Mouse (Mus musculus) MEL (cell line): ENCODE measurements at regions not wholly inside any gene's neighbourhood (a gene's known extent, or its start where the extent isn't known, plus 50 kb on each side); places are given as distances from the start of the nearest gene placed in this dataset.

Experiments
- DNase-seq: peaks from one replicate; pipeline ENCODE4 v3.0.0; 2011; ENCODE audit warnings: low read depth, low spot score
- H3K27ac ChIP-seq: 2 replicates; pipeline ENCODE4 v1.5.1; 2012; ENCODE audit warnings: low read depth, mild to moderate bottlenecking, control low read depth, low read length, moderate library complexity; ENCODE audit not compliant: control insufficient read depth
- H3K27me3 ChIP-seq, 2 experiments: fragments of 150-350 bp in 1 of 2; sonication (generic) in 1 of 2; 2 replicates each; pipeline ENCODE4 v1.6.1; 2012; ENCODE audit warnings: low read length in 2 of 2, mild to moderate bottlenecking in 2 of 2, improper control_type of control experiment in 1 of 2, moderate library complexity in 1 of 2; ENCODE audit not compliant: insufficient read depth in 2 of 2, control insufficient read depth in 1 of 2
- H3K36me3 ChIP-seq, 2 experiments: 2 replicates each; pipeline ENCODE4 v1.6.1; 2012 to 2014; ENCODE audit warnings: low read length in 2 of 2, improper control_type of control experiment in 1 of 2, inconsistent platforms in 1 of 2, mild to moderate bottlenecking in 1 of 2; ENCODE audit not compliant: insufficient read depth in 2 of 2, control insufficient read depth in 1 of 2
- H3K4me1 ChIP-seq, 2 experiments: fragments of 150-350 bp in 1 of 2; sonication (generic) in 1 of 2; 2 replicates each; pipeline ENCODE4 v1.6.1; 2012; ENCODE audit warnings: low read length in 2 of 2, improper control_type of control experiment in 1 of 2, mild to moderate bottlenecking in 1 of 2; ENCODE audit not compliant: insufficient read depth in 2 of 2, control insufficient read depth in 1 of 2
- H3K4me3 ChIP-seq, 2 experiments: fragments of 150-350 bp in 1 of 2; sonication (generic) in 1 of 2; 2 replicates each; pipeline ENCODE4 v1.5.1; 2012; ENCODE audit warnings: low read depth in 2 of 2, low read length in 2 of 2, mild to moderate bottlenecking in 2 of 2, moderate library complexity in 2 of 2, control low read depth in 1 of 2, improper control_type of control experiment in 1 of 2; ENCODE audit not compliant: control insufficient read depth in 1 of 2, insufficient read depth in 1 of 2
- H3K79me2 ChIP-seq: 2 replicates; pipeline ENCODE4 v1.6.1; 2012; ENCODE audit warnings: mild to moderate bottlenecking, low read length, moderate library complexity; ENCODE audit not compliant: control insufficient read depth, poor library complexity, insufficient read depth
- H3K9ac ChIP-seq: 2 replicates; pipeline ENCODE4 v1.6.1; 2012; ENCODE audit warnings: low read depth, mild to moderate bottlenecking, control low read depth, low read length, moderate library complexity; ENCODE audit not compliant: control insufficient read depth, poor library complexity, severe bottlenecking
- H3K9me3 ChIP-seq: fragments of 150-350 bp; sonication (generic); replicated peaks from 2 replicates; pipeline ENCODE4 v1.6.1; 2012; ENCODE audit warnings: mild to moderate bottlenecking, low read length, improper control_type of control experiment, moderate library complexity; ENCODE audit not compliant: insufficient read depth
- CHD1 ChIP-seq: IDR thresholded peaks from 2 replicates; pipeline ENCODE4 v1.6.1; 2012; ENCODE audit warnings: low read depth, mild to moderate bottlenecking, inconsistent platforms, low read length, improper control_type of control experiment
- E2F4 ChIP-seq: IDR thresholded peaks from 2 replicates; pipeline ENCODE4 v1.6.1; 2011; ENCODE audit warnings: low read depth, low read length, improper control_type of control experiment, borderline replicate concordance
- ETS1 ChIP-seq: IDR thresholded peaks from 2 replicates; pipeline ENCODE4 v1.6.1; 2012; ENCODE audit warnings: low read depth, mild to moderate bottlenecking, inconsistent platforms, low read length, improper control_type of control experiment, moderate library complexity
- GABPA ChIP-seq: IDR thresholded peaks from 2 replicates; pipeline ENCODE4 v1.6.1; 2012; ENCODE audit warnings: low read depth, mild to moderate bottlenecking, inconsistent platforms, low read length, improper control_type of control experiment, moderate library complexity
- GATA1 ChIP-seq: IDR thresholded peaks from 2 replicates; pipeline ENCODE4 v1.6.1; 2011; ENCODE audit warnings: low read depth, low read length, improper control_type of control experiment
- HCFC1 ChIP-seq: IDR thresholded peaks from 2 replicates; pipeline ENCODE4 v1.6.1; 2012; ENCODE audit warnings: low read depth, mild to moderate bottlenecking, inconsistent platforms, low read length, improper control_type of control experiment, moderate library complexity
- JUND ChIP-seq: IDR thresholded peaks from 2 replicates; pipeline ENCODE4 v1.6.1; 2011; ENCODE audit warnings: low read depth, mild to moderate bottlenecking, improper control_type of control experiment, low read length
- MAFK ChIP-seq: IDR thresholded peaks from 2 replicates; pipeline ENCODE4 v1.6.1; 2011; ENCODE audit warnings: low read depth, mild to moderate bottlenecking, low read length, improper control_type of control experiment, borderline replicate concordance
- MAZ ChIP-seq: IDR thresholded peaks from 2 replicates; pipeline ENCODE4 v1.6.1; 2012; ENCODE audit warnings: low read depth, mild to moderate bottlenecking, inconsistent platforms, low read length, improper control_type of control experiment
- MEF2A ChIP-seq: IDR thresholded peaks from 2 replicates; pipeline ENCODE4 v1.6.1; 2014; ENCODE audit warnings: low read depth, mild to moderate bottlenecking, inconsistent platforms, low read length, improper control_type of control experiment; ENCODE audit not compliant: poor library complexity, insufficient replicate concordance, severe bottlenecking; ENCODE audit errors: extremely low read depth
- MXI1 ChIP-seq: IDR thresholded peaks from 2 replicates; pipeline ENCODE4 v1.6.1; 2011; ENCODE audit warnings: mild to moderate bottlenecking, low read depth, low read length, improper control_type of control experiment
- MYB ChIP-seq: IDR thresholded peaks from 2 replicates; pipeline ENCODE4 v1.6.1; 2011; ENCODE audit warnings: mild to moderate bottlenecking, low read depth, low read length, improper control_type of control experiment
- NRF1 ChIP-seq: IDR thresholded peaks from 2 replicates; pipeline ENCODE4 v1.6.1; 2014; ENCODE audit warnings: low read depth, mild to moderate bottlenecking, inconsistent platforms, low read length, improper control_type of control experiment, moderate library complexity; ENCODE audit not compliant: poor library complexity, insufficient read depth, severe bottlenecking
- POLR2A ChIP-seq, 2 experiments: IDR thresholded peaks; 2 replicates each; pipeline ENCODE4 v1.6.1; 2011 to 2012; ENCODE audit warnings: low read length in 2 of 2, mild to moderate bottlenecking in 2 of 2, control low read depth in 1 of 2, improper control_type of control experiment in 1 of 2, low read depth in 1 of 2, moderate library complexity in 1 of 2; ENCODE audit not compliant: control insufficient read depth in 1 of 2, insufficient read depth in 1 of 2, poor library complexity in 1 of 2
- POLR2AphosphoS2 ChIP-seq: IDR thresholded peaks from 2 replicates; pipeline ENCODE4 v1.6.1; 2011; ENCODE audit warnings: low read length, improper control_type of control experiment
- SIN3A ChIP-seq: IDR thresholded peaks from 2 replicates; pipeline ENCODE4 v1.6.1; 2012; ENCODE audit warnings: low read length, improper control_type of control experiment, inconsistent platforms
- TAL1 ChIP-seq: IDR thresholded peaks from 2 replicates; pipeline ENCODE4 v1.6.1; 2012; ENCODE audit warnings: mild to moderate bottlenecking, inconsistent platforms, low read length, moderate library complexity, mixed read lengths
- TBP ChIP-seq: IDR thresholded peaks from 2 replicates; pipeline ENCODE4 v1.8.0; 2011; ENCODE audit warnings: low read depth, low read length, improper control_type of control experiment
- USF2 ChIP-seq, 2 experiments: IDR thresholded peaks; 2 replicates each; pipeline ENCODE4 v1.6.1; 2011 to 2012; ENCODE audit warnings: improper control_type of control experiment in 2 of 2, low read length in 2 of 2, borderline replicate concordance in 1 of 2, inconsistent platforms in 1 of 2, low read depth in 1 of 2, mild to moderate bottlenecking in 1 of 2; ENCODE audit not compliant: insufficient read depth in 1 of 2
- ZC3H11A ChIP-seq: IDR thresholded peaks from 2 replicates; pipeline ENCODE4 v1.6.1; 2012; ENCODE audit warnings: low read depth, mild to moderate bottlenecking, inconsistent platforms, low read length, improper control_type of control experiment
- ZKSCAN1 ChIP-seq: IDR thresholded peaks from 2 replicates; pipeline ENCODE4 v1.6.1; 2012; ENCODE audit warnings: low read depth, mild to moderate bottlenecking, inconsistent platforms, low read length, improper control_type of control experiment, moderate library complexity
- ZNF384 ChIP-seq: IDR thresholded peaks from 2 replicates; pipeline ENCODE4 v1.6.1; 2012; ENCODE audit warnings: low read depth, mild to moderate bottlenecking, inconsistent platforms, low read length, improper control_type of control experiment

GRCm38 (mm10) chr8:37215894-37216293 is 222.5 kb downstream of the AI429214 start:
- Histone ChIP-seq H3K4me1 (no peaks in the 10 kb centered on the region), H3K79me2 (no peaks in the 10 kb centered on the region), H3K4me3 (no peak overlapping the region), H3K36me3 (no peaks in the 10 kb centered on the region), H3K27me3 (no peaks in the 10 kb centered on the region), H3K9ac (no peak overlapping the region), H3K9me3 (no peaks in the 10 kb centered on the region), H3K27ac (no peak overlapping the region)
- DNase-seq: no peak
- TF ChIP-seq SIN3A (no peak), MAZ (no peak), E2F4 (no peak), ZC3H11A (no peak)

GRCm38 (mm10) chr8:37227091-37227490 is 233.7 kb downstream of the AI429214 start:
- H3K27ac ChIP-seq: no peak overlapping the region
- H3K27me3 ChIP-seq: no peaks in the 10 kb centered on the region
- H3K79me2 ChIP-seq: no peaks in the 10 kb centered on the region
- no peak overlapping the region for H3K9ac ChIP-seq
- no peak for DNase-seq
- H3K4me3 ChIP-seq: no peak overlapping the region
- TF ChIP-seq GABPA: no peak
- TF ChIP-seq GATA1: no peak
- no peak for TF ChIP-seq ZNF384
- no peak for TF ChIP-seq ETS1
- TF ChIP-seq NRF1: no peak
- TF ChIP-seq MAFK: no peak
- no peak for TF ChIP-seq HCFC1
- TF ChIP-seq JUND: no peak
- TF ChIP-seq MEF2A: no peak
- no peak for TF ChIP-seq ZKSCAN1
- TF ChIP-seq TAL1: no peak
- H3K4me1 ChIP-seq: no peaks in the 10 kb centered on the region
- no peaks in the 10 kb centered on the region for H3K9me3 ChIP-seq
- no peaks in the 10 kb centered on the region for H3K36me3 ChIP-seq

- H3K27me3 ChIP-seq: no peaks in the 10 kb centered on the region
- H3K36me3 ChIP-seq: no peaks in the 10 kb centered on the region
- H3K4me1 ChIP-seq: no peaks in the 10 kb centered on the region
- no peak overlapping the region for H3K9ac ChIP-seq
- H3K4me3 ChIP-seq: no peak overlapping the region
- no peaks in the 10 kb centered on the region for H3K79me2 ChIP-seq
- TF ChIP-seq TBP: no peak
- TF ChIP-seq USF2 (IDR thresholded peaks at IDR 0.05; ENCODE audit: borderline replicate concordance in 1 of 2, insufficient read depth in 1 of 2, low read depth in 1 of 2, low read length in 2 of 2): no peak
- TF ChIP-seq MXI1: no peak
- TF ChIP-seq JUND: no peak
- no peak for TF ChIP-seq SIN3A
- no peak for TF ChIP-seq POLR2A (IDR thresholded peaks at IDR 0.05; ENCODE audit: control insufficient read depth in 1 of 2, insufficient read depth in 1 of 2, low read depth in 1 of 2, low read length in 2 of 2, poor library complexity in 1 of 2)
- TF ChIP-seq POLR2AphosphoS2: no peak
- TF ChIP-seq CHD1: no peak
- no peak for TF ChIP-seq E2F4
- TF ChIP-seq MYB: no peak
- no peak overlapping the region for H3K27ac ChIP-seq
- H3K9me3 ChIP-seq: no peaks in the 10 kb centered on the region
- no peak for DNase-seq
These were observed 243.9 kb downstream of the AI429214 start for GRCm38 (mm10) chr8:37237306-37237705.
